Mouse (Mus musculus): ENCODE measurements at regions not wholly inside any gene's neighbourhood (a gene's known extent, or its start where the extent isn't known, plus 50 kb on each side); places are given as distances from the start of the nearest gene placed in this dataset.

GRCm38 (mm10) chr1:177647876-177648275 lies 81.7 kb upstream of the 1700016C15Rik start:
- no peak for DNase-seq
- intact Hi-C loops (cut with DNase I): no loop called here

GRCm38 (mm10) chr1:177648974-177649373 lies 80.6 kb upstream of the 1700016C15Rik start:
- intact Hi-C loops (cut with DNase I): no loop called here
- no peak for DNase-seq

GRCm38 (mm10) chr1:177651219-177651618 lies 78.4 kb upstream of the 1700016C15Rik start:
- DNase-seq: no peak
- intact Hi-C loops (cut with DNase I): no loop called here

- intact Hi-C loops (cut with DNase I): no loop called here
- DNase-seq: no peak
These were observed 66.5 kb upstream of the 1700016C15Rik start for GRCm38 (mm10) chr1:177663163-177663562.

GRCm38 (mm10) chr1:177667041-177667791 lies 62.4 kb upstream of the 1700016C15Rik start:
- no peak for DNase-seq
- intact Hi-C loops (cut with DNase I): no loop called here

DNA sequence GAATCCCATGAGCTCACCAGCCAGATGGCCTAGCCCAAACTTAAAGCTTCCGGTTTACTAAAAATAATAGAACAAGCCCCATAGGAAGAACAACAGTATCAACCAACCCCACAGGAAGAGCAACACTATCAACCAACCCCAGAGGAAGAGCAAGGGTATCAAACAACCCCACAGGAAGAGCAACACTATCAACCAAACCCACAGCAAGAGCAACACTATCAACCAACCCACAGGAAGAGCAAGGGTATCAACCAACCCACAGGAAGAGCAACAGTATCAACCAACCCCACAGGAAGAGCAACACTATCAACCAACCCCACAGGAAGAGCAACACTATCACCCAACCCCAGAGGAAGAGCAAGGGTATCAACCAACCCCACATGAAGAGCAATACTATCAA lies 59.0 kb upstream of the 1700016C15Rik start:
- no peak for DNase-seq
- intact Hi-C loops (cut with DNase I): no loop called here

DNA sequence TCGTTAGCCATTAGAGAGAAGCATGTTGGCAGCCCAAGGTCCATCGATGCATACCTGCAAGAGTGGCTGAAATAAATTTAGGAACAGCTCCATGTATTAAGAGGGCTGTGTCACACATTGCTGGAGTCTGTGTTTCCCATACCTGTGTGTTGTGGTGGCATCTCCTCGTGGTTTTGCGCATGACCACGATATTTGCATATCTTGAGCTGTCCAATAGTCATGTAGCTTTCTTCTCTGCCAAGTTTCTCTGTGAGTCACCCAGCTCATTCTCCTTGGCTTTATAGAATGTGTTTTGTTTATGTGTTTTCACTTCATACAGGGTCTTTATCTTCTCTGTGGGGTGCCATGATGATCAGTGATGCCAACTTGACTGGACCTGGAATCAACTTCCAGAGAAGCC lies 53.0 kb upstream of the 1700016C15Rik start:
- no peak for DNase-seq
- intact Hi-C loops (cut with DNase I): no loop called here

GRCm38 (mm10) chr1:177678832-177679231 lies 50.8 kb upstream of the 1700016C15Rik start:
- no peak for DNase-seq
- intact Hi-C loops (cut with DNase I): no loop called here

All from heart, postnatal 36 days (tissue).